Mouse (Mus musculus) c-Kit-negative CD71-positive TER-119-positive erythroid progenitor cells, embryonic 14.5 days (primary cell): ENCODE data around the gene Hoxc9.

Experiments used
- DNase-seq: peaks from one replicate; pipeline ENCODE4 v3.0.0-alpha.2; 2013; ENCODE audit warnings: low read depth, low spot score

Gene Hoxc9

DNA sequence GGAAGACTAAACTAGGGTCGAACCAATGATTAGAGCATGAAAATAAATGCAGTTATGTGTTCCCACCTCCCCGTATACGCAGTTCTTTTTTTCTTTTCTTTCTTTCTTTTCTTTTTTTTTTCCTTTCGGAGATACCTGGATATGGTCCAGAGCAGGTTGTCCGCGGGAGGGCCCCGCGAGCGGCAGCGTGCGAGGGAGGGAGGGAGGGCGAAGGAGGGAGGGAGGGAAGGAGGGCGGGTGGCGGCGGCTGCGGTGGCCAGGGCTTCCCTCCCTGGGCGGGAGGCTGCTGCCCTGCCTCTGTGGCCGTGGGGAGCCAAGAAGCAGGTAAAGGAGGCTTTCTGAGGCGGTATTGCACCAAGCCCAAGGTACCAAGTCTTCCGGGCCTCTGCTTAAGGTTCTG is at the start of gene Hoxc9:
Gene Hoxc9, plus strand, starts transcription at position 269 of the 400 bp plus-strand sequence.
- DNase-seq = no peak

DNA sequence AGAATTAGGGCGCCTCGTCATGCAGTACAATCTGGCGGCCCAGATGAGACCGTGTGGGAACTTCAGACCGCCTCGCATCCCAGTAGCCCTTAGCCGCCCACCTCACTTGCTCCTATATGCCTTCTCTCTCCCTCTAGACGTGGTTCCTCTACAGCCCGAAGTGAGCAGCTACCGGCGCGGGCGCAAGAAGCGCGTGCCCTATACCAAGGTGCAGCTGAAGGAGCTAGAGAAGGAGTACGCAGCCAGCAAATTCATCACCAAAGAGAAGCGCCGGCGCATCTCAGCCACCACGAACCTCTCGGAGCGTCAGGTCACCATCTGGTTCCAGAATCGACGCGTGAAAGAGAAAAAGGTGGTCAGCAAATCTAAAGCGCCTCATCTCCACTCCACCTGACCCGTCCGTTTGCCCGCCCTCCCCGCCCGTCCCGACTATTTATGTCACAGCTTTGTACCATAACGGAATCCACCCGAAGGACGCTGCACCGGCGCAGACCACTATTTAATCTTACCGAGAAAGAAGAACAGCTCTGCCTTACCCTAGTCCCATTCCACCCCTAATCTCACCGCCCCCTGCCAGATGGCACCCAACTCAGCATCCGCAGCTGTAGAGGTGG is 49.1 kb upstream of the Hoxc9 start:
- DNase-seq = no peak

DNA sequence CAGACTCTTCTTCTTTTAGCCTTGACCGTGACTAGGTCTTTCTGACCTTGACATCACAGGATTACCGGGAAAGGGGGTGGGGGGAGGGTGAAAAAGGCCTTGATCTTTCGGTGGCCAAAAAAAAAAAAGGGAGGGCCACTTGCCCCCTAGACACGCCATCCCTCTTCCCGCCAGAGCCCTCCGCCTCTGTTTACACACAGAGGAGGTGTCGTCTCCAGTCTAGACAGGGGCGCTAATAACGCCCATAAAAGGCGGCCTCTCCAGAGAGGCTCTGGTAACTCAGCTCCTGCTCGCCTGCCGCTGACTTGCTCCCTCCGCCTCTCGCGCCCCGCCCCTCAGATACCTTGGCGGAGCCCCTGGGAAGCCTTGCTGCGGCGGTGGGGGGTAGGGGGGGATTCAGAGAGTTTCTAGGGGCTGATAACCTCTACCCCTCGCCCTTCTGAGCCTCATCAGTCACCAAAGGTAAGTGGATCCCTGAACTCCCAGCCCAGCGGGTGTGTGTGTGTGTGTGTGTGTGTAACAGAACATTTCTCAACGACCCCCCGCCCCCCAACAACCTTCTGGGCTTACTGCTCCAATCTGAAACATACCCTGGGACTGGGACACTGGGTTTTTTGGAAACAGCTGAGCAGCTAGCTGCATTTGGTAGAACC is 44.4 kb upstream of the Hoxc9 start:
- DNase-seq = no peak

DNA sequence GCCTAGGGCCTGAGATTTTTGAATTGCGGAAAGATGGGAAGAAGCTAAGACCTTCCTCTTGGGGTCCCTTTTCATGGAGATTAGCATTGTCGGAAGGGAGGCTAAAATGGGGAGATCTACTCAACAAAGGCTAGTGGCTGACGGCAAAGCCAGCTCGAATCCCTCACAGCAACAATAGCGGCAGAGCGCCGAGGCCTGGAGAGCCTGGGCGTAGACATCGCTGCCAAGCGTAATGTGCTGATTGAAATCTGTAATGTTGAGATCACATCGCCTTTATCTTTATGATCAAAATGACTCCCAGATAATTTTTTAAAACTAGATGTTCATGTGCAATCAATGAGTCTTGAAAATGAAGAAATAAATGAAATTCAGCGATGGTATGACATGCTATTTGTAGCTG is 41.8 kb upstream of the Hoxc9 start:
- no peak for DNase-seq

DNA sequence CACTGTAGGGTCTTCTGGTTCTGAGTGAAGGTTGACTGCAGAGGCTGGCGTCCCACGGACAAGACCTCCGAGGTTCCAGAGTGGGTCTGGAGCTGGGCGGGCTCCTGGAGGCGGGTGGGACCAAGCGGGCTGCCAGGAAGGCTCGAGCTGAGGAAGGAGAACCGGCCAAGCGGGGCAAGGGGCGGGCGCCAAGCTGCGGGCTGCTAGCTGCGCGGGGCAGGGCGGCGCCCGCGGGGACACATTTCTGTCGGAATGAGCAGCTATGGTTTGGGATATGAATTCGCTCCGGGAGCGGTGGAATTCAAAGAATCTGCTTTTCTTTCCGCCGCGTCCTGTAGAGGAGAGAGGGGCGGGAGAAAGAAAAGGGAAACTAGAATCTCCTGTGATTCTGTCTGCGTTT is 41.3 kb upstream of the Hoxc9 start:
- DNase-seq = no peak

DNA sequence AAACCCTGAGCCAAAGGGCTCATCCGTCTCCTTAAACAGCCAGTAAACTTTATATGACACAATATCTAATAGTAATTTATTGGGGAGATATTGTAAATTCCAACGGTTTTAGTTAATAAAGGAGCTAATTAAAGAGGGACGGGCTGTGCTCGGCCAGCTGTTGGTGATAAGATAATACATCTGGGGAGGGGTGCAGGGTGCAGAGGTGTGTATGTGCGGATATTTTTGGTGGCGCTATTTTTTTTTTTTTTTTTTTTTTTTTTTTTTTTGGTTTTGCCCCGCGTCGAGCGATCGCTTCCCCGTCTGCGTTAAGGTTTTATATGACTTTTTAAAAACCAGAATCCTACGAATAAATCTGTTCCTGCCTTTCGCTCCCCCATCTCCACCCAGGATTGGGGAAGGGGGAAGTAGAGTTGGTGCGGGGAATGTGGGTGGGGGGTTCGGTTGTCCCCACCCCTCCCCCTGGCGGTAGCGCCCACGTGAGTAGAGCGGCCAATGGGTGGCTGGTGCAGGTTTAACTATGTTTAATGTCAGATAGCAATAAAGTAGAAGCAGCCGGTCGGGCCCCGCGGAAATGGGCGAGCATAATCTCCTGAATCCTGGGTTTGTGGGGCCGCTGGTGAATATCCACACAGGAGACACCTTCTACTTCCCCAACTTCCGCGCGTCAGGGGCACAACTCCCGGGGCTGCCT is 39.8 kb upstream of the Hoxc9 start, which contains the start of gene Hoxc12:
Gene Hoxc12, plus strand, starts transcription at position 479 of the 694 bp plus-strand sequence.
- DNase-seq = no peak

DNA sequence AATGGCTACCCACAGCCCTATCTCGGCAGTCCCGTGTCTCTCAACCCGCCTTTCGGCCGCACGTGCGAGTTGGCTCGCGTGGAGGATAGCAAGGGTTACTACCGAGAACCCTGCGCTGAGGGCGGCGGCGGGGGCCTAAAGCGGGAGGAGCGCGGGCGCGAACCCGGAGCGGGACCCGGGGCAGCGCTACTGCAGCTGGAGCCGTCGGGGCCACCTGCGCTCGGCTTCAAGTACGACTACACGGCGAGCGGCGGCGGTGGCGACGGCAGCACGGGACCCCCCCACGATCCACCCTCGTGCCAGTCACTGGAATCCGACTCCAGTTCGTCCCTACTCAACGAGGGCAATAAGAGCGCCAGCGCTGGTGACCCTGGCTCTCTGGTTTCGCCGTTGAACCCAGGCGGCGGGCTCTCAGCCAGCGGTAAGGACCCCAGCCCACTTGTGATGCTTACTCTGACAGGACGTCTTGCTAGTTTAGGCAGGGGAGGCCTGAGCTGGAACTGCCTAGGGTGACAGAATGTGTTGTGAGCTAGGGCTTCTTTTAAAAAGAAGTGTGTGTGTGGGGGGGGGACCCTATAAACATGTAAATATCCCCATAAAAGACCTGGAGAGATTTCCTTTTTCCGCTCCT is 39.1 kb upstream of the Hoxc9 start:
- no peak for DNase-seq

DNA sequence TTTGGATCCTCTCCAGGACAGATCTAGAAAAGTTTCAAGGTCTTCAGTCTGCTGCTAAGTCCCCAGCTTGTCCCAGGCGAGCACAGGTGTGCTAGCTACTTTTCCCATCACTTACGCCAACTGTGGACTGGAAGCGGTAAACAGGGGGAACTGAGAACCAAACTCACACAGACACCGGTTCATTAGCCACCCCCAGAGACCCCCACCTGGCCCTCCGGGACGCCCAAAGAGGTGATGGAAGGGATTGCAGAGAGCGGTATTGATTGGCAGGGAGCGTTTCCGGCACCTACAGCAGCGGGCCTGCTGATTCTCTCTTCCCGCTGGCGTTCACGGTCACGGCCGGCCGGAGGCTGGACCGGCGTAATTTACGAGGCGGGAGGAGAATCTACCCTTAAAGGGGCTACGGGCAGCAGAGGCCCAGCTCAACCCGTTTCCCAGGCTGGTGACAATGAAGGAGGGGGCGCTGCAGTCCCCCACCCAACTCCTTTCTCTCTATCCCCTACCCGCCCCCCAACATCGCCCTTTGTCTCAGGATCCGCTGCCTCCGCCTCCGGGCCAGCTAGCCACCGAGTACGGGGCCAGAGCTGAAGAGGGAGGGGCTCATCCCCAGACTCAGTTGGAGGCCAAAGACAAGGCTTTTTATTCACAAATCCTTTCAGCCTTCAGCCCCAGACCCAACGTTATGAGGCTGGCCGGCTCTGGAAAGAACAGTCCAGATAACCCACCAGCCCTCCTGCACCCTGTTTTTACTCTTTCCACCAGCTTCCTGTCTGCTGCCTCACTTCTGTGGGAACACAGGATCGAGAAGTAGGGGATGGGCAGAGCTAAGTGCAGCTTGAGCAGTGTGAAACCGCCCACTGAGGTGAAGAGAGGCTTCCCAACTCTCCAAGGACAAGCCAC is 36.7 kb upstream of the Hoxc9 start:
- no peak for DNase-seq

DNA sequence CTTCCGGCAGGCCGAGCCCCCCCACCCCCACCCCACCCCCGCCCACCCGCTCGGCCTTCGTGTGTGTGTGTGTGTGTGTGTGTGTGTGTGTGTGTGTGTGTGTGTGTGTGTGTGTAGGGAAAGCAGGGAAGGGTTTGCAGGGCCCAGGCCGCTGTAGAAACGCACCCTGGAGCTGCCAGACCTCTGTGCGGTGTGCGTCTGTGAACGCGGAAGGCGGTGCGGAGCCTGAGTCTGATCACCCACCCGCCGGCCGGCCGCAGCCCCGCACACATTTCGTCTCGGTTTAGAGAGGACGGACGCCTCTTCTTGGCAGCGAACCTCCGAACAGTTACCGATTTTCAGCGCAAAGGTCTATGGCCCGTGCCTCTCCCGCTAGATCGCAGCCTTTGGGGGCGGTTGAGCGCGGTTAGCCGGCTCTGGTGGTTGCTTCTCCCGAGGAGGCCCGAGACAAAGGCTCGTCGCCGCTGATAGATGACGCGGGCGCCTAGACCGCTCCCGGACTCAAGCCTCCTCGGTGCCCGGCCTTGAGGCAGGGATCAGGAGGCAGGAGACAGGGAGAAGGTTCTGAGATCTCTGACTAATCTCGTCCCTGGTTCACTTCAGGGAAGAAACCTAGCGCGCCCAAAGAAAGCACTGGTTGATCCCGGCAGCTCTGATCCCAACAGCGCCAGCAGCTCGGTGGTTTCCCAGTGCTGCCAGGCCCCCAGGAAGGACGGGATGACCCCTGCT is 33.3 kb upstream of the Hoxc9 start:
- DNase-seq = no peak

DNA sequence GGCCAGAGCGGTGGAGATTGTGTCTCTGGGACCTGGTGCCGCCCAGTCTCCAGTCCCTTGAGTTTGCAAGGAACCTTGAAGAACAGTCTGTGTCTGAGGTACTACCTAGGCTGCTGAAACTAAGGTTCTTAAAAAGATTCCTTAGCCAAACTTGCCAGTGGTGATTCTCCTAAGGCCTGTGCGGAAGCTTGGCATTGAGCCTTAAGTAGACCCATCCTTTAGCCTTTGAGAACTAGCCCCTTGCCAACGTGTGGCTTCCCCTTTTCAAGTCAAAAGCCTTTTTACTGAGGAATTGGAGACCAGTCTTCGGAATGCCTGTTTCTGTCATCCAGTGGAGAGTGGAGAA is 32.8 kb upstream of the Hoxc9 start:
- no peak for DNase-seq

DNA sequence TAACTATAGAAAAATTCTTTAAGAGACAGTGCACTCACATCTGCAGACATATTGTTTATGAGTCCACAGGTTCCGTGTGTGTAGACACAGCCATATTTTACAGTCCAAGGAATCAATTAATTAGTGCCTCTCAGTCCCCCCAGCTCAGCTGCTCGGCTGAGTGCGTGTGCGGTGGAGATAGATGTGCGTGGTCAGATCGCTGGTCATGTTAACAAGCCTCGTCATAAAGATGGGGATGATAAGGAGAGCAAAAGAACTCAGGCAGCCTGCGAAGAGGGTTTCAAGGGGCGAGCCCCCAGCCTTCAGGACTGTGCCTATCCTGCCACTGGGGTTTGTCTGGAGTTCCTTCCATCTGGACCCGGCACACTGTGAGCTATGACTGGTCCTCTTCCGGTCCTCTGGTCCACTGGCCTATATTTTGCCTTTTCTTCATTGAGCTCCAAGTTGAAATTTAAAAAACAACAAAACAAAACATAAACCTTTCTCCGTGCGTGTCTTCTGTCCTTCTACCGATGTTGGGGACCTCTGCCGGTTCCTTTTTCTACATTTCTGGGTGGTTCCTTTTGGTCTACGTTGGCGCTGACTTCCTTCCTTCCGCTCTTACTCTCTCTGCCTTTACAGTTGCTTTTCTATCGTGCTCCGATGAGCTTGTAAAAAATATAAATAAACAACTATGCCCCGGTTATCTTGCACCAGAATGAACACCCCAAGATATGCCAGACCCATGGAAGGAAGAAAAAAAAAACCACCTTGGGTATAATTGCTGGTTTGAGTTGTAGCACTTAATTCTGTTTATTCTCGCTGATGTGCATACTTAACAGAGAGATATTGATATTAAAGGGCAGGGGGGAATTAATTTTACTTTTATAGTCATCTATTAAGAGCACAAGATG is 30.8 kb upstream of the Hoxc9 start:
- no peak for DNase-seq

DNA sequence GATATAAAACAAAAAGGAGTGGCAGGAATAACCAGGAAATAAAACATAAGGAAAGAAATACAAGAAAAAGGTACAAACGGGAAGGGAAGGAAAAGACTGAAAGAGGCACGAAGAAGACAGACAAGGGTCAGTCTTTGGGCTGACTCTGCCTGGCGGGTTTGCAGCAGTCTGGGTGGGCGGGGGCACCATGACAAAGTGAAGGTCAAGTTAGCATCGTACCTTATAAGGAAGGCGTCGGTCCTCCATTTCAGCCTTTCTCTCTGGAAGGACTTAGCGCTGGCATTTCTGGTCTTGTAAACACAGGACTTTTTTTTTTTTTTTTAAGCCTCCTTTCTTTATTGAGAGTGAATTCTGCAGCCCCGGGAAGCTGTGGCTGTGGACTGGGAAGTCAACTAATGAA is 29.0 kb upstream of the Hoxc9 start:
- no peak for DNase-seq

DNA sequence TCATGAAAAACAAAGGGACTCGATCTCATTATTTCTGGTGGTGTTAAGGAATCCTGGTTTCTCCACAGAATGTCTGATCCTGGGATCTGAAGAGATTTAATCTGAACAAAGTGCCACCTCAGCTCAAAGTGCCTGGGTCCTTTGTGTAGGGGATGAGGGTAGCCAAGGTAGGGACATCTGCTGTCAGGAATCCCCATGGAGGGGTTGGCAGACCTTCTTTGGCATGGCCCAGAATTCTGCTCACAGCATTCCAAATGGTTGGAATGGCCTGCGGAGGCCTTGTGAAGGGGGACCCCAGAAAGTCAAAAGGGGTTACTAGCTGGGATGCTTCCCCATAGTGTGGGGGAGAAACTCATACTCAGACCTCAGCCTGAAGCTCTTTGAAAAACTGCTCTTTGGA is 27.4 kb upstream of the Hoxc9 start:
- DNase-seq = no peak

DNA sequence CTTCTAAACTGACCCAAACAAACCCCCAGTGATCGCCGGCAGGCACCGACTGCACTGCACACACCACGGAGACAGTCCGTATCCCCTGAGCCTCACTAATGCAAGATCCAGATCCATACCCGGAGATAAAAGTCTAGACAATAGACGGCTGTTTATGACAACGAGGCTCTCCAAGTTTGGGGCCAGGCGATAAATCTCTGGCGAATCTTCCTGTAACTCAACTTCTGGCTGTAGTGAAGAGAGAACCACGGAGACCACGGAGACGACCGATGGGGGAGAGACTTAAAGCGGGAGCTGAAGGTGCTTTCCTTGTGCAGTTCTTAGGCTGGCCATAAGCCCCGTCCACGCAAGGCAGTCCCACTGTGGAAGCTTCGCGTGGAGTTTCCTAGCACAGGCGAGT is 26.5 kb upstream of the Hoxc9 start:
- no peak for DNase-seq

DNA sequence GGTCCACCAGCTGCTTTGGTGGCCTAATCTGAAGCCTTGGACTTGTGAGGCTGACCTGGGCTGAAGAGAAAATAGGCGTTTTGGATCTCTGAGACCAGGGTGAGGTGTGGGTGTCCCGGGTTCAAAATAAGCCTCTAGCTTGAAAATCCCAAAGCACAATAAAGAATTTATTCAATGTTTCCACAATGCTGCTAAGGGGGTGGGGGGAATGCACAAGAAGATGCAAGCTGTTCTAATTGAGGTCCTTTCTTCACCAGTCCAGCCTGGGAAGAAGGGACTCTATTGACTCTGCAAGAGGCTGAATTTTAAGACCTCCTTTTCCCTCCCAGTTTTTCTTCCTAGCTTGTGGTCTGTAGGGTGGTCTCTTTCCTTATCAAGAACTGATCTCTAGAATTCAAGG is 25.4 kb upstream of the Hoxc9 start:
- DNase-seq = no peak

DNA sequence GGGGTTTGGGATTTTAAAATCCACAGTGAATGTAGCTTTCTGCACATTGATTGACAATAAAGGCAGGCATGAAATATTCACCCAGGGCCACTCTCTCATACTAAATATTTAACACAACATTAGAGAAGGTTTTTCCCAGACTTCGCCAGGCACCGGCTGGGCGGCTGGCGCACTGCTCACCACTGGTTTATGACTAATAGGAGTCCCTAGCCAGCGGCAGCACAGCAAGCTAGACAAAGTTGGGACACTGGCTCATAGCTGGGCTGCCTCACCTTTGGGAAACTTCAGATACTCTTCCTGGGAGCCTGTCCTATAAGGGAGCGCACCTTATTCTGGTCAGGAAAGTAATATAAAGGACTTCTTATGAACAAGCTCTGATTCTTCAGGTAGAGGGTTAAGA is 22.7 kb upstream of the Hoxc9 start:
- no peak for DNase-seq

DNA sequence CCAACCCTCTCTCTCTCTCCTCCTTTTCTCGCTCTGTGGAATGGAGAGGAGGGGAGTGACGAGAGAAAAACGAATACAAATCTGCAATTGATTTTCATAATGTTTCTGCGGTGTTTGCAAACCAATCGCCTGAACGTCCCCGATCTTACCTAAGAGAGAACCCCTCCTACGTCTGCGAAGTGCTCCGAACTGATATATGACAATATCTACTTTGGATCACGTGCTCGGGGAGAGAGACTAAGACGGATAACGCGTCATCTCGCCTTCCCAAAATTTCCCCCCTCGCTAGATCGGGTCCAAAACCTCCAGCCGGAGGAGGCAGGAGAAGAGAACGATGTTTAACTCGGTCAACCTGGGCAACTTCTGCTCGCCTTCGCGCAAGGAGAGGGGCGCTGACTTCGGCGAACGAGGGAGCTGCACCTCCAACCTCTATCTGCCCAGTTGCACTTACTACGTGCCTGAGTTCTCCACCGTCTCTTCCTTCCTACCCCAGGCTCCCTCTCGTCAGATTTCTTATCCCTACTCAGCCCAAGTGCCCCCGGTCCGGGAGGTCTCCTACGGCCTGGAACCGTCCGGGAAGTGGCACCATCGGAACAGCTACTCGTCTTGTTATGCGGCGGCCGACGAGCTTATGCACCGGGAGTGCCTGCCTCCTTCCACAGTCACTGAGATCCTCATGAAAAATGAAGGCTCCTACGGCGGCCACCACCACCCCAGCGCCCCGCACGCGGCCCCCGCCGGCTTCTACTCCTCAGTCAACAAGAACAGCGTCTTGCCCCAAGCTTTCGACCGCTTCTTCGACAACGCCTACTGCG is 21.8 kb upstream of the Hoxc9 start, which contains the start of gene Hoxc11:
Gene Hoxc11, plus strand, starts transcription at position 236 of the 815 bp plus-strand sequence.
- DNase-seq = no peak

DNA sequence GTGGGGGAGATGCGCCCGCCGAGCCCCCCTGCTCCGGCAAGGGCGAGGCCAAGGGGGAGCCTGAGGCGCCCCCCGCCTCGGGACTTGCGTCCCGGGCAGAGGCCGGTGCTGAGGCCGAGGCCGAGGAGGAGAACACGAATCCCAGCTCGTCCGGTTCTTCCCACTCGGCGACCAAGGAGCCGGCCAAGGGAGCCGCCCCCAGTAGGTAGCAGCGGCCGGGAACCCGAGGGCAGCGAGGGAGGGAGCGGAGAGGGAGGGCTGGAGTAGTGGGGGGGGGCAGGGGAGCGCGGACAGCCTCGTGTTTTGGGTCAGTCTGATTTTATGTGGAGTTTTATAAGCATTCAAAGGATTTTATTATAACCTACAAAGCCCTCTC is 21.2 kb upstream of the Hoxc9 start:
- DNase-seq = no peak
